Mouse (Mus musculus) brain, embryonic 14.5 days (tissue): Measurements from ENCODE around the gene Slc47a2.

Source experiments
- CTCF ChIP-seq: fragments of 200-500 bp; IDR thresholded peaks from 2 replicates; pipeline ENCODE4 v1.5.1; 2012; ENCODE audit warnings: inconsistent platforms, mild to moderate bottlenecking, moderate library complexity, borderline replicate concordance; ENCODE audit not compliant: insufficient read depth, insufficient read length; ENCODE audit errors: extremely low read depth
- POLR2A ChIP-seq: fragments of 200-500 bp; IDR thresholded peaks from 2 replicates; pipeline ENCODE4 v1.6.1; 2012; ENCODE audit warnings: mild to moderate bottlenecking, inconsistent platforms, borderline replicate concordance; ENCODE audit not compliant: poor library complexity, insufficient read depth, insufficient read length, severe bottlenecking; ENCODE audit errors: extremely low read depth

DNA sequence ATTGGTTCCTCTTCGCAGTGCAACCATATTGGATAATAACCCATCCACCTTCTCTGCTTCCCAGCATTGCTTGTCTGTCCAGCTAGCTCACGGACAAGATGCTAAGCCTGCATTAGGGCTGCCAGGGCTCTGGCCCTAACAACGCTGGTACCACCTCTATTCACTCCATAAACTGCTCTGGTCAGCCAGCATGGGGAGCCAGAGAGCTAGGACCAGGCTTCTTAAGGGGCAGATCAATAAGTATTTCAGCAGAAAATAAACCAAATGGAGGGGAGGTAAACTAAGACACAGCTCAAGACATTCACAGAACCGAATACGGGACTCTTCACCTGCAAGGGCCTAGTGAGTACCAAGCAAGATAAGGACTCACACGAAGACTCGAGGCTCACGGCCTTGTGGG lies 3.5 kb upstream of the Slc47a2 start:
- TF ChIP-seq CTCF (peak; percentile 40; the same call in 1 of the 2 replicates), POLR2A (no peak)
